Mouse (Mus musculus) midbrain, postnatal 0 days (tissue): Measurements from ENCODE around the gene Kalrn. TPM values are rescaled to one million over a fixed set of nuclear protein-coding genes. Genes with fewer than 3 reads are reported as not detected.

ENCODE experiments used
- ATAC-seq: fragments of 200-750 bp; cut with Nextera tagmentation; 2 replicates; pipeline ENCODE4 v1.8.0; 2017; ENCODE audit warnings: moderate number of reproducible peaks, mild to moderate bottlenecking, moderate TSS enrichment, moderate library complexity; ENCODE audit not compliant: low FRiP score
- DNase-seq: peaks from one replicate; pipeline ENCODE4 v3.0.0-alpha.2; 2015; ENCODE audit warnings: low spot score
- H3K27ac ChIP-seq: fragments of 300-500 bp; sonication (generic); 2 replicates; pipeline ENCODE4 v1.5.1; 2014; ENCODE audit warnings: low read depth, mild to moderate bottlenecking, low read length, mixed read lengths
- H3K27me3 ChIP-seq: fragments of 300-500 bp; sonication (generic); 2 replicates; pipeline ENCODE4 v1.6.1; 2014; ENCODE audit warnings: low read length, control low read depth, mixed read lengths; ENCODE audit not compliant: insufficient read depth
- H3K36me3 ChIP-seq: fragments of 300-500 bp; sonication (generic); 2 replicates; pipeline ENCODE4 v1.6.1; 2014; ENCODE audit warnings: low read length, control low read depth, mixed read lengths; ENCODE audit not compliant: insufficient read depth
- H3K4me1 ChIP-seq: fragments of 300-500 bp; sonication (generic); 2 replicates; pipeline ENCODE4 v1.6.1; 2014; ENCODE audit warnings: mild to moderate bottlenecking, control low read depth, antibody characterized with exemption, low read length, mixed read lengths; ENCODE audit not compliant: insufficient read depth
- H3K4me2 ChIP-seq: fragments of 300-500 bp; sonication (generic); 2 replicates; pipeline ENCODE4 v1.6.1; 2014; ENCODE audit warnings: low read depth, mild to moderate bottlenecking, low read length, mixed read lengths; ENCODE audit not compliant: poor library complexity, severe bottlenecking
- H3K4me3 ChIP-seq: fragments of 300-500 bp; sonication (generic); 2 replicates; pipeline ENCODE4 v1.5.1; 2014; ENCODE audit warnings: low read depth, mild to moderate bottlenecking, low read length, moderate library complexity
- H3K9ac ChIP-seq: fragments of 300-500 bp; sonication (generic); replicated peaks from 2 replicates; pipeline ENCODE4 v1.6.1; 2014; ENCODE audit warnings: mild to moderate bottlenecking, low read length, moderate library complexity, mixed read lengths; ENCODE audit not compliant: poor library complexity, severe bottlenecking
- H3K9me3 ChIP-seq: fragments of 300-500 bp; sonication (generic); 2 replicates; pipeline ENCODE4 v1.6.1; 2016; ENCODE audit warnings: low read length, control low read depth
- CTCF ChIP-seq: IDR thresholded peaks from 2 replicates; pipeline ENCODE4 v1.5.1; 2016; ENCODE audit warnings: antibody characterized with exemption, mild to moderate bottlenecking
- WGBS: fragments of 180-500 bp; shearing (Covaris S2); extraction: QIAGEN DNeasy Blood & Tissue Kit; methylation state at CpG from one replicate; pipeline ENCODE4 v1.1.7; 2014; 5-methylcytosine and 5-hydroxymethylcytosine counted together
- polyA plus RNA-seq: library from polyadenylated mRNA; unstranded; fragments of >200 nt; fragmentation: Nextera tagmentation; extraction: Ambion mirVana; gene quantifications from 2 replicates; pipeline ENCODE4 v1.2.1, GENCODE M21; 2015
- total RNA-seq: library from RNA; depleted of rRNA; stranded (reverse); fragments of >200 nt; gene quantifications from 2 replicates; pipeline ENCODE4 v1.2.3, GENCODE M21; 2014

Kalrn gene
- total and polyA plus RNA-seq, 2 experiments from 2014 or later = 23.6 to 128 TPM

GRCm38 (mm10) chr16:34079511-34079910, 493.8 kb downstream of the Kalrn start:
- H3K4me2 ChIP-seq = no peak overlapping the region
- TF ChIP-seq CTCF = no peak

GRCm38 (mm10) chr16:34078732-34079131, 494.6 kb downstream of the Kalrn start:
- H3K27me3 ChIP-seq = no peaks in the 10 kb centered on the region
- no peak overlapping the region for H3K9ac ChIP-seq
- H3K4me2 ChIP-seq = no peak overlapping the region
- DNase-seq (no peak), ATAC-seq (no peak)
- no peak for TF ChIP-seq CTCF
- H3K9me3 ChIP-seq = no peaks in the 10 kb centered on the region
- H3K4me3 ChIP-seq = no peak overlapping the region
- 78% methylated on average over 2 of the region's 2 CpGs for WGBS
- H3K36me3 ChIP-seq = no peaks in the 10 kb centered on the region
- H3K4me1 ChIP-seq = no peaks in the 10 kb centered on the region
- H3K27ac ChIP-seq = no peak overlapping the region

More at GRCm38 (mm10) chr16:34079511-34079910, 493.8 kb downstream of the Kalrn start:
- Histone ChIP-seq H3K27me3 (no peaks in the 10 kb centered on the region), H3K36me3 (no peaks in the 10 kb centered on the region), H3K4me1 (no peaks in the 10 kb centered on the region), H3K9ac (no peak overlapping the region), H3K4me3 (no peak overlapping the region), H3K27ac (no peak overlapping the region), H3K9me3 (no peaks in the 10 kb centered on the region)
- 66% methylated on average over 4 of the region's 4 CpGs for WGBS
- no peak for DNase-seq
- no peak for ATAC-seq

- no peaks in the 10 kb centered on the region for H3K9me3 ChIP-seq
- no peak overlapping the region for H3K4me2 ChIP-seq
- no peak overlapping the region for H3K27ac ChIP-seq
- no peaks in the 10 kb centered on the region for H3K36me3 ChIP-seq
- no peak overlapping the region for H3K4me3 ChIP-seq
- ATAC-seq (no peak), DNase-seq (no peak)
- TF ChIP-seq CTCF = no peak
- H3K9ac ChIP-seq = no peak overlapping the region
- WGBS = 78% methylated on average over 3 of the region's 3 CpGs
- H3K4me1 ChIP-seq = no peaks in the 10 kb centered on the region
- no peaks in the 10 kb centered on the region for H3K27me3 ChIP-seq
These were observed 497.2 kb downstream of the Kalrn start for GRCm38 (mm10) chr16:34076101-34076500.

GRCm38 (mm10) chr16:34073930-34074329, 499.4 kb downstream of the Kalrn start:
- DNase-seq = no peak
- Histone ChIP-seq H3K27ac (no peak overlapping the region), H3K4me3 (no peak overlapping the region), H3K4me2 (no peak overlapping the region), H3K36me3 (no peaks in the 10 kb centered on the region), H3K27me3 (no peaks in the 10 kb centered on the region), H3K9me3 (no peaks in the 10 kb centered on the region), H3K4me1 (no peaks in the 10 kb centered on the region), H3K9ac (no peak overlapping the region)
- TF ChIP-seq CTCF = 0 out of 2 replicates have a peak, but pooled peaks have one; percentile 28
- 87% methylated on average over 4 of the region's 4 CpGs for WGBS
- no peak for ATAC-seq

- no peak for ATAC-seq
- no peaks in the 10 kb centered on the region for H3K9me3 ChIP-seq
- no peak overlapping the region for H3K9ac ChIP-seq
These were observed 501.2 kb downstream of the Kalrn start for GRCm38 (mm10) chr16:34072136-34072535.

GRCm38 (mm10) chr16:34071223-34071825, 502.0 kb downstream of the Kalrn start:
- WGBS = 93% methylated on average over 3 of the region's 3 CpGs
- no peaks in the 10 kb centered on the region for H3K4me1 ChIP-seq

More at GRCm38 (mm10) chr16:34072136-34072535, 501.2 kb downstream of the Kalrn start:
- H3K4me3 ChIP-seq = no peak overlapping the region
- 83% methylated on average over 3 of the region's 3 CpGs for WGBS
- no peaks in the 10 kb centered on the region for H3K4me1 ChIP-seq
- DNase-seq = no peak
- no peaks in the 10 kb centered on the region for H3K36me3 ChIP-seq
- no peaks in the 10 kb centered on the region for H3K27me3 ChIP-seq
- no peak overlapping the region for H3K4me2 ChIP-seq
- H3K27ac ChIP-seq = no peak overlapping the region
- TF ChIP-seq CTCF = no peak

More at GRCm38 (mm10) chr16:34071223-34071825, 502.0 kb downstream of the Kalrn start:
- Histone ChIP-seq H3K9me3 (no peaks in the 10 kb centered on the region), H3K9ac (no peak overlapping the region), H3K27ac (no peak overlapping the region), H3K4me2 (no peak overlapping the region), H3K27me3 (no peaks in the 10 kb centered on the region), H3K36me3 (no peaks in the 10 kb centered on the region), H3K4me3 (no peak overlapping the region)
- DNase-seq = no peak
- no peak for ATAC-seq
- TF ChIP-seq CTCF = no peak
